Mouse (Mus musculus) MEL (cell line): ENCODE measurements at regions not wholly inside any gene's neighbourhood (a gene's known extent, or its start where the extent isn't known, plus 50 kb on each side); places are given as distances from the start of the nearest gene placed in this dataset.

ENCODE experiments used
- DNase-seq: peaks from one replicate; pipeline ENCODE4 v3.0.0; 2011; ENCODE audit warnings: low read depth, low spot score
- H3K27ac ChIP-seq: 2 replicates; pipeline ENCODE4 v1.5.1; 2012; ENCODE audit warnings: low read depth, mild to moderate bottlenecking, control low read depth, low read length, moderate library complexity; ENCODE audit not compliant: control insufficient read depth
- H3K27me3 ChIP-seq, 2 experiments: fragments of 150-350 bp in 1 of 2; sonication (generic) in 1 of 2; 2 replicates each; pipeline ENCODE4 v1.6.1; 2012; ENCODE audit warnings: low read length in 2 of 2, mild to moderate bottlenecking in 2 of 2, improper control_type of control experiment in 1 of 2, moderate library complexity in 1 of 2; ENCODE audit not compliant: insufficient read depth in 2 of 2, control insufficient read depth in 1 of 2
- H3K36me3 ChIP-seq, 2 experiments: 2 replicates each; pipeline ENCODE4 v1.6.1; 2012 to 2014; ENCODE audit warnings: low read length in 2 of 2, improper control_type of control experiment in 1 of 2, inconsistent platforms in 1 of 2, mild to moderate bottlenecking in 1 of 2; ENCODE audit not compliant: insufficient read depth in 2 of 2, control insufficient read depth in 1 of 2
- H3K4me1 ChIP-seq, 2 experiments: fragments of 150-350 bp in 1 of 2; sonication (generic) in 1 of 2; 2 replicates each; pipeline ENCODE4 v1.6.1; 2012; ENCODE audit warnings: low read length in 2 of 2, improper control_type of control experiment in 1 of 2, mild to moderate bottlenecking in 1 of 2; ENCODE audit not compliant: insufficient read depth in 2 of 2, control insufficient read depth in 1 of 2
- H3K4me3 ChIP-seq, 2 experiments: fragments of 150-350 bp in 1 of 2; sonication (generic) in 1 of 2; 2 replicates each; pipeline ENCODE4 v1.5.1; 2012; ENCODE audit warnings: low read depth in 2 of 2, low read length in 2 of 2, mild to moderate bottlenecking in 2 of 2, moderate library complexity in 2 of 2, control low read depth in 1 of 2, improper control_type of control experiment in 1 of 2; ENCODE audit not compliant: control insufficient read depth in 1 of 2, insufficient read depth in 1 of 2
- H3K79me2 ChIP-seq: 2 replicates; pipeline ENCODE4 v1.6.1; 2012; ENCODE audit warnings: mild to moderate bottlenecking, low read length, moderate library complexity; ENCODE audit not compliant: control insufficient read depth, poor library complexity, insufficient read depth
- H3K9ac ChIP-seq: 2 replicates; pipeline ENCODE4 v1.6.1; 2012; ENCODE audit warnings: low read depth, mild to moderate bottlenecking, control low read depth, low read length, moderate library complexity; ENCODE audit not compliant: control insufficient read depth, poor library complexity, severe bottlenecking
- H3K9me3 ChIP-seq: fragments of 150-350 bp; sonication (generic); replicated peaks from 2 replicates; pipeline ENCODE4 v1.6.1; 2012; ENCODE audit warnings: mild to moderate bottlenecking, low read length, improper control_type of control experiment, moderate library complexity; ENCODE audit not compliant: insufficient read depth
- CHD1 ChIP-seq: IDR thresholded peaks from 2 replicates; pipeline ENCODE4 v1.6.1; 2012; ENCODE audit warnings: low read depth, mild to moderate bottlenecking, inconsistent platforms, low read length, improper control_type of control experiment
- CTCF ChIP-seq, 3 experiments: IDR thresholded peaks in 2 of 3; conservative IDR thresholded peaks in 1 of 3; 2 replicates each; pipeline ENCODE4 v1.5.1; 2011 to 2012; ENCODE audit warnings: low read length in 3 of 3, low read depth in 2 of 3, mild to moderate bottlenecking in 2 of 3, improper control_type of control experiment in 1 of 3, inconsistent platforms in 1 of 3, mixed read lengths in 1 of 3, moderate library complexity in 1 of 3; ENCODE audit not compliant: control insufficient read depth in 1 of 3, insufficient read depth in 1 of 3, poor library complexity in 1 of 3, severe bottlenecking in 1 of 3
- ELF1 ChIP-seq: IDR thresholded peaks from 2 replicates; pipeline ENCODE4 v1.6.1; 2014; ENCODE audit warnings: low read depth, mild to moderate bottlenecking, inconsistent platforms, low read length, improper control_type of control experiment, moderate library complexity
- JUND ChIP-seq: IDR thresholded peaks from 2 replicates; pipeline ENCODE4 v1.6.1; 2011; ENCODE audit warnings: low read depth, mild to moderate bottlenecking, improper control_type of control experiment, low read length
- MAFK ChIP-seq: IDR thresholded peaks from 2 replicates; pipeline ENCODE4 v1.6.1; 2011; ENCODE audit warnings: low read depth, mild to moderate bottlenecking, low read length, improper control_type of control experiment, borderline replicate concordance
- MAX ChIP-seq: IDR thresholded peaks from 2 replicates; pipeline ENCODE4 v1.6.1; 2011; ENCODE audit warnings: low read length, improper control_type of control experiment
- MAZ ChIP-seq: IDR thresholded peaks from 2 replicates; pipeline ENCODE4 v1.6.1; 2012; ENCODE audit warnings: low read depth, mild to moderate bottlenecking, inconsistent platforms, low read length, improper control_type of control experiment
- NELFE ChIP-seq: IDR thresholded peaks from 2 replicates; pipeline ENCODE4 v1.6.1; 2011; ENCODE audit warnings: low read depth, low read length, improper control_type of control experiment
- POLR2AphosphoS2 ChIP-seq: IDR thresholded peaks from 2 replicates; pipeline ENCODE4 v1.6.1; 2011; ENCODE audit warnings: low read length, improper control_type of control experiment
- RAD21 ChIP-seq: IDR thresholded peaks from 2 replicates; pipeline ENCODE4 v1.6.1; 2011; ENCODE audit warnings: mild to moderate bottlenecking, low read depth, low read length, improper control_type of control experiment
- RCOR1 ChIP-seq: IDR thresholded peaks from 2 replicates; pipeline ENCODE4 v1.6.1; 2012; ENCODE audit warnings: low read depth, mild to moderate bottlenecking, inconsistent platforms, low read length, improper control_type of control experiment
- SIN3A ChIP-seq: IDR thresholded peaks from 2 replicates; pipeline ENCODE4 v1.6.1; 2012; ENCODE audit warnings: low read length, improper control_type of control experiment, inconsistent platforms
- TAL1 ChIP-seq: IDR thresholded peaks from 2 replicates; pipeline ENCODE4 v1.6.1; 2012; ENCODE audit warnings: mild to moderate bottlenecking, inconsistent platforms, low read length, moderate library complexity, mixed read lengths
- USF2 ChIP-seq, 2 experiments: IDR thresholded peaks; 2 replicates each; pipeline ENCODE4 v1.6.1; 2011 to 2012; ENCODE audit warnings: improper control_type of control experiment in 2 of 2, low read length in 2 of 2, borderline replicate concordance in 1 of 2, inconsistent platforms in 1 of 2, low read depth in 1 of 2, mild to moderate bottlenecking in 1 of 2; ENCODE audit not compliant: insufficient read depth in 1 of 2
- ZC3H11A ChIP-seq: IDR thresholded peaks from 2 replicates; pipeline ENCODE4 v1.6.1; 2012; ENCODE audit warnings: low read depth, mild to moderate bottlenecking, inconsistent platforms, low read length, improper control_type of control experiment

GRCm38 (mm10) chr10:96708471-96708870 lies 91.7 kb downstream of the Btg1 start:
- no peak for DNase-seq
- Histone ChIP-seq H3K27me3 (no peaks in the 10 kb centered on the region), H3K36me3 (no peaks in the 10 kb centered on the region), H3K27ac (no peak overlapping the region), H3K4me3 (no peak overlapping the region), H3K4me1 (no peaks in the 10 kb centered on the region), H3K9me3 (no peaks in the 10 kb centered on the region), H3K79me2 (no peaks in the 10 kb centered on the region), H3K9ac (no peak overlapping the region)
- TF ChIP-seq ZC3H11A (no peak), CTCF (IDR thresholded peaks at IDR 0.05 in 2 of 3, conservative IDR thresholded peaks at IDR 0.05 in 1 of 3; ENCODE audit: control insufficient read depth in 1 of 3, insufficient read depth in 1 of 3, low read depth in 2 of 3, low read length in 3 of 3, poor library complexity in 1 of 3, severe bottlenecking in 1 of 3) (no peak)

GRCm38 (mm10) chr10:96709698-96710356 lies 93.0 kb downstream of the Btg1 start:
- TF ChIP-seq POLR2AphosphoS2 = no peak
- no peak for TF ChIP-seq RCOR1
- TF ChIP-seq USF2 (IDR thresholded peaks at IDR 0.05; ENCODE audit: borderline replicate concordance in 1 of 2, insufficient read depth in 1 of 2, low read depth in 1 of 2, low read length in 2 of 2) = no peak
- TF ChIP-seq NELFE = no peak
- H3K27ac ChIP-seq = no peak overlapping the region
- no peaks in the 10 kb centered on the region for H3K9me3 ChIP-seq
- H3K36me3 ChIP-seq = no peaks in the 10 kb centered on the region
- no peak overlapping the region for H3K9ac ChIP-seq
- H3K27me3 ChIP-seq = no peaks in the 10 kb centered on the region
- no peaks in the 10 kb centered on the region for H3K4me1 ChIP-seq
- DNase-seq = no peak
- H3K4me3 ChIP-seq = no peak overlapping the region
- H3K79me2 ChIP-seq = no peaks in the 10 kb centered on the region

DNA sequence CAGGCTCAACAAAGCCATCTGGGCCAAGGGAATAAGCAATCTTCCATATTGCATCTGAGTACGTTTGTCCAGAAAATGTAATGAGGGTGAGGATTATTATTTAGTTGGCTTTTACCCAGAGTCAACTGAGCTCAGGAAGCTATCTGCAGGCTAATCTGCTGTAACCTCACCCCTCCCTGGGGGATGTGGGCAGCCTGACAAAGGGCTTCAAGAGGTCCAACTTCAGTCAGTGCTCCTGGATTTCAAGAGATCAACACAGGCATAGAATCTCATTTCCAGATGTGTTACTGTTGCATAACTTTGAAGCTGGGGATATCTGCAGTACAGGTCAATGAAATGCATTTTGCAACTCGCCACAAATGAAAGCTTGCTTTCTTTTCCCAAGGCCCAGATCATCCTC lies 95.2 kb downstream of the Btg1 start:
- Histone ChIP-seq H3K36me3 (no peaks in the 10 kb centered on the region), H3K27me3 (no peaks in the 10 kb centered on the region), H3K4me1 (no peaks in the 10 kb centered on the region), H3K9me3 (no peaks in the 10 kb centered on the region), H3K27ac (no peak overlapping the region), H3K79me2 (no peaks in the 10 kb centered on the region), H3K9ac (no peak overlapping the region), H3K4me3 (no peak overlapping the region)
- TF ChIP-seq ELF1 = no peak
- no peak for TF ChIP-seq MAFK
- no peak for TF ChIP-seq JUND
- no peak for TF ChIP-seq CHD1
- no peak for TF ChIP-seq RAD21
- no peak for TF ChIP-seq NELFE
- no peak for TF ChIP-seq SIN3A
- no peak for TF ChIP-seq TAL1
- TF ChIP-seq MAX = no peak
- TF ChIP-seq MAZ = no peak
- no peak for DNase-seq
